Mouse (Mus musculus): Measurements from ENCODE around the gene Ccser1. TPM values are rescaled to one million over a fixed set of nuclear protein-coding genes. Genes with fewer than 3 reads are reported as not detected.

Ccser1 gene
- polyA plus RNA-seq, 1 experiment from 2014 or later, result 10.2 TPM

- Histone ChIP-seq H3K27ac (no peak overlapping the region), H3K27me3 (no peaks in the 10 kb centered on the region), H3K9me3 (no peaks in the 10 kb centered on the region), H3K4me2 (replicated peaks) (no peak overlapping the region), H3K4me1 (no peaks in the 10 kb centered on the region; the same call in 1 of the 2 replicates), H3K4me3 (no peak overlapping the region), H3K36me3 (peaks cover 9% of the 10 kb centered on the region), H3K9ac (no peak overlapping the region)
- no peak for ATAC-seq (ENCODE audit: low FRiP score, low read depth)
- 24% methylated on average over 6 of the region's 6 CpGs for WGBS
Measured at GRCm38 (mm10) chr6:61315884-61316601, 135.9 kb downstream of the Ccser1 start.

- Histone ChIP-seq H3K4me3 (no peak overlapping the region), H3K9me3 (no peaks in the 10 kb centered on the region), H3K9ac (no peak overlapping the region), H3K36me3 (no peaks in the 10 kb centered on the region), H3K27ac (no peak overlapping the region), H3K27me3 (no peaks in the 10 kb centered on the region), H3K4me1 (no peaks in the 10 kb centered on the region; the same call in 1 of the 2 replicates), H3K4me2 (replicated peaks) (no peak overlapping the region)
- WGBS, result 54% methylated on average over 4 of the region's 4 CpGs
- ATAC-seq (ENCODE audit: low FRiP score, low read depth), result no peak
Measured at GRCm38 (mm10) chr6:61320842-61321241, 140.7 kb downstream of the Ccser1 start.

GRCm38 (mm10) chr6:61322328-61322727, 142.2 kb downstream of the Ccser1 start:
- no peak overlapping the region for H3K9ac ChIP-seq
- 84% methylated on average over 6 of the region's 6 CpGs for WGBS
- H3K4me1 ChIP-seq, result no peaks in the 10 kb centered on the region; the same call in 1 of the 2 replicates
- no peak overlapping the region for H3K4me3 ChIP-seq
- no peak overlapping the region for H3K27ac ChIP-seq
- ATAC-seq (ENCODE audit: low FRiP score, low read depth), result no peak
- H3K36me3 ChIP-seq, result no peaks in the 10 kb centered on the region
- H3K27me3 ChIP-seq, result no peaks in the 10 kb centered on the region
- H3K4me2 ChIP-seq (replicated peaks), result no peak overlapping the region
- H3K9me3 ChIP-seq, result no peaks in the 10 kb centered on the region

GRCm38 (mm10) chr6:61326131-61326530, 146.0 kb downstream of the Ccser1 start:
- peaks cover 7% of the 10 kb centered on the region; the same call in 1 of the 2 replicates for H3K4me1 ChIP-seq
- no peaks in the 10 kb centered on the region for H3K36me3 ChIP-seq
- ATAC-seq (ENCODE audit: low FRiP score, low read depth), result no peak
- H3K27me3 ChIP-seq, result no peaks in the 10 kb centered on the region
- no peaks in the 10 kb centered on the region for H3K9me3 ChIP-seq
- H3K4me3 ChIP-seq, result no peak overlapping the region
- no peak overlapping the region for H3K27ac ChIP-seq
- no peak overlapping the region for H3K9ac ChIP-seq
- no peak overlapping the region for H3K4me2 ChIP-seq (replicated peaks)
- 91% methylated on average over 2 of the region's 2 CpGs for WGBS

- Histone ChIP-seq H3K9me3 (no peaks in the 10 kb centered on the region), H3K4me1 (0 out of 2 replicates have a peak, but pooled peaks cover 7% of the 10 kb centered on the region), H3K27me3 (no peaks in the 10 kb centered on the region), H3K4me2 (replicated peaks) (no peak overlapping the region), H3K27ac (no peak overlapping the region), H3K4me3 (no peak overlapping the region), H3K9ac (no peak overlapping the region), H3K36me3 (no peaks in the 10 kb centered on the region)
- no peak for ATAC-seq (ENCODE audit: low FRiP score, low read depth)
Measured at GRCm38 (mm10) chr6:61328981-61329380, 148.9 kb downstream of the Ccser1 start.

GRCm38 (mm10) chr6:61329593-61330540, 149.7 kb downstream of the Ccser1 start:
- Histone ChIP-seq H3K27ac (no peak overlapping the region), H3K27me3 (no peaks in the 10 kb centered on the region), H3K36me3 (no peaks in the 10 kb centered on the region), H3K9ac (no peak overlapping the region), H3K4me3 (no peak overlapping the region), H3K9me3 (no peaks in the 10 kb centered on the region), H3K4me1 (0 out of 2 replicates have a peak, but pooled peaks cover 7% of the 10 kb centered on the region), H3K4me2 (replicated peaks) (no peak overlapping the region)
- 75% methylated on average over 15 of the region's 15 CpGs for WGBS
- no peak for ATAC-seq (ENCODE audit: low FRiP score, low read depth)

- Histone ChIP-seq H3K27ac (no peak overlapping the region), H3K9ac (no peak overlapping the region), H3K4me2 (replicated peaks) (no peak overlapping the region), H3K27me3 (no peaks in the 10 kb centered on the region), H3K9me3 (no peaks in the 10 kb centered on the region), H3K4me3 (no peak overlapping the region), H3K4me1 (0 out of 2 replicates have a peak, but pooled peaks cover 6% of the 10 kb centered on the region), H3K36me3 (no peaks in the 10 kb centered on the region)
- 100% methylated on average over 1 of the region's 1 CpGs for WGBS
- no peak for ATAC-seq (ENCODE audit: low FRiP score, low read depth)
Measured at GRCm38 (mm10) chr6:61334466-61334865, 154.3 kb downstream of the Ccser1 start.

GRCm38 (mm10) chr6:61347045-61347838, 167.1 kb downstream of the Ccser1 start:
- no peak; the same call in 1 of the 2 replicates for ATAC-seq (ENCODE audit: low FRiP score, low read depth)
- H3K9me3 ChIP-seq, result no peaks in the 10 kb centered on the region
- no peaks in the 10 kb centered on the region for H3K27me3 ChIP-seq
- no peaks in the 10 kb centered on the region for H3K36me3 ChIP-seq
- no peak overlapping the region for H3K4me2 ChIP-seq (replicated peaks)
- no peak overlapping the region for H3K27ac ChIP-seq
- no peaks in the 10 kb centered on the region for H3K4me1 ChIP-seq
- no peak overlapping the region for H3K9ac ChIP-seq
- H3K4me3 ChIP-seq, result no peak overlapping the region
- WGBS, result 73% methylated on average over 5 of the region's 5 CpGs

- Histone ChIP-seq H3K4me1 (no peaks in the 10 kb centered on the region), H3K27me3 (no peaks in the 10 kb centered on the region), H3K9ac (no peak overlapping the region), H3K4me3 (no peak overlapping the region), H3K36me3 (no peaks in the 10 kb centered on the region), H3K4me2 (replicated peaks) (no peak overlapping the region), H3K9me3 (no peaks in the 10 kb centered on the region), H3K27ac (no peak overlapping the region)
- ATAC-seq (ENCODE audit: low FRiP score, low read depth), result no peak
- WGBS, result 81% methylated on average over 5 of the region's 5 CpGs
Measured at GRCm38 (mm10) chr6:61363722-61364121, 183.6 kb downstream of the Ccser1 start.

- H3K4me1 ChIP-seq, result no peaks in the 10 kb centered on the region
- H3K36me3 ChIP-seq, result no peaks in the 10 kb centered on the region
- no peak for ATAC-seq (ENCODE audit: low FRiP score, low read depth)
- no peak overlapping the region for H3K4me3 ChIP-seq
- H3K27me3 ChIP-seq, result no peaks in the 10 kb centered on the region
- no peak overlapping the region for H3K9ac ChIP-seq
- no peak overlapping the region for H3K27ac ChIP-seq
- WGBS, result 33% methylated on average over 3 of the region's 3 CpGs
- no peaks in the 10 kb centered on the region for H3K9me3 ChIP-seq
- H3K4me2 ChIP-seq (replicated peaks), result no peak overlapping the region
Measured at GRCm38 (mm10) chr6:61382526-61382925, 202.4 kb downstream of the Ccser1 start.

GRCm38 (mm10) chr6:61382991-61383390, 202.9 kb downstream of the Ccser1 start:
- 52% methylated on average over 3 of the region's 3 CpGs for WGBS
- ATAC-seq (ENCODE audit: low FRiP score, low read depth), result no peak
- no peaks in the 10 kb centered on the region for H3K36me3 ChIP-seq
- H3K4me2 ChIP-seq (replicated peaks), result no peak overlapping the region
- no peaks in the 10 kb centered on the region for H3K9me3 ChIP-seq
- no peak overlapping the region for H3K9ac ChIP-seq
- H3K27ac ChIP-seq, result no peak overlapping the region
- H3K4me1 ChIP-seq, result no peaks in the 10 kb centered on the region
- no peak overlapping the region for H3K4me3 ChIP-seq
- H3K27me3 ChIP-seq, result no peaks in the 10 kb centered on the region

- H3K9me3 ChIP-seq, result no peaks in the 10 kb centered on the region
- no peak for ATAC-seq (ENCODE audit: low FRiP score, low read depth)
Measured at GRCm38 (mm10) chr6:61387046-61387445, 206.9 kb downstream of the Ccser1 start.

More at GRCm38 (mm10) chr6:61387046-61387445, 206.9 kb downstream of the Ccser1 start:
- 69% methylated on average over 1 of the region's 1 CpGs for WGBS
- Histone ChIP-seq H3K4me2 (replicated peaks) (no peak overlapping the region), H3K9ac (no peak overlapping the region), H3K27me3 (no peaks in the 10 kb centered on the region), H3K36me3 (no peaks in the 10 kb centered on the region), H3K4me1 (no peaks in the 10 kb centered on the region), H3K27ac (no peak overlapping the region), H3K4me3 (no peak overlapping the region)
